Mouse (Mus musculus): ENCODE data around the gene Tm4sf20. TPM values are rescaled to one million over a fixed set of nuclear protein-coding genes. Genes with fewer than 3 reads are reported as not detected.

The Tm4sf20 gene
- polyA plus RNA-seq, 1 experiment from 2014 or later: 5.8 TPM

DNA sequence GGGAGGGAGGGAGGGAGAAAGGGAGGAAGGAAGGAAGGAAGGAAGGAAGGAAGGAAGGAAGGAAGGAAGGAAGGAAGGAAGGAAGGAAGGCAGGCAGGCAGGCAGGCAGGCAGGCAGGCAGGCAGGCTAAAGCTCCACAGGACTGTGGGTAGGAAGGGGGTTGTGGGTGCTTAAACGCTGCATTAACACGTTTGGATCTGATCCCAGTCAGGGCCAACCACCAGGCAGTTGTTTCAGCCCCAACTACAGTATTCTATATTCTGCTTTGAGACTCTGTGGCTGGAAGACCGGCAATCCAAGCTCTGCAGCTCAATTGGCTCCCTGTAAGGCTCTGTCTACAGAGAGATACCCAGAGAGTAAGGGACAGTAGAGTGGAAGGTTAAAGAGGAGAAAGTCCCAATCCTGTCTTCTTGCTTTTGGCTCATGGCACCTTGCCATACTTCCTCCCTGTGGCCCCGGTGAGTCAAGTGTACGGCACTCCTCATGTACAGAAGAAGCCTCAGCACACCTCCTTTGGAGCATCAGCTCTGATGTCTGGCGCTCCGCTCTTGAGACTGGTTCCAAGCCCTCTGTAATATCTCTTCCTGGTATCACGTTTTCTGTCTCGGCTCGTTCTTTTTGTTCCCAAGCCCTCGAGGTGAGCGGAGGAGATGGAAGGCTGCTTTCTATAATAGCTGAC, 33.0 kb upstream of the Tm4sf20 start:
- Histone ChIP-seq H3K9me3 (ENCODE audit: control insufficient read depth, low read depth, low read length) (no peaks in the 10 kb centered on the region), H3K4me1 (ENCODE audit: control insufficient read depth, insufficient read depth, low read length) (no peaks in the 10 kb centered on the region), H3K9ac (replicated peaks; ENCODE audit: low read depth, low read length) (no peak overlapping the region), H3K27ac (ENCODE audit: low read length) (no peak overlapping the region), H3K4me3 (ENCODE audit: low read depth, low read length) (no peak overlapping the region), H3K4me2 (replicated peaks; ENCODE audit: low read depth, low read length) (no peak overlapping the region), H3K27me3 (ENCODE audit: control insufficient read depth, insufficient read depth, low read length) (no peaks in the 10 kb centered on the region), H3K36me3 (ENCODE audit: control insufficient read depth, insufficient read depth, low read length) (no peaks in the 10 kb centered on the region)
- WGBS: 81% methylated on average over 12 of the region's 12 CpGs
- no peak for ATAC-seq (ENCODE audit: insufficient number of reproducible peaks, insufficient read depth, low FRiP score, low read depth)

DNA sequence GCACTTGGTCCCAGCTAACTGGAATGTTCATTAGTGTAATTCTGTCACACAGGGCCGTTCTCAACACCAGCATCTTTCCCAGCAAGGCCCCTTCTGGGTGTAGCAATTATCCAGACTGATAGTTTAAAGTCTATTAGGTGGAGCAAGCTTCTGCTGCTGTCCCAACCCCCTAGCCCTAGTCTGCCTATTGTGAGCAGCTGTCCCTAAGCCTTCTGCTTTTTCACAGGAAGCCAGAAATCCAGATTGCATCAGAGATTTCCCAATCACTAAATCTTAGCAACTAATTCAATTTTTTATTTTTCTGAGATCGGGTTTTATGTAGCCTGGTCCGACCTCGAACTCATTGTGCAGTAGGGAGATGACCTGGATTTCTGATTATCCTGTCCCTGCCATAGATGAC, 30.7 kb upstream of the Tm4sf20 start:
- Histone ChIP-seq H3K4me3 (ENCODE audit: low read depth, low read length) (no peak overlapping the region), H3K4me1 (ENCODE audit: control insufficient read depth, insufficient read depth, low read length) (no peaks in the 10 kb centered on the region), H3K9ac (replicated peaks; ENCODE audit: low read depth, low read length) (no peak overlapping the region), H3K36me3 (ENCODE audit: control insufficient read depth, insufficient read depth, low read length) (no peaks in the 10 kb centered on the region), H3K4me2 (replicated peaks; ENCODE audit: low read depth, low read length) (no peak overlapping the region), H3K27me3 (ENCODE audit: control insufficient read depth, insufficient read depth, low read length) (no peaks in the 10 kb centered on the region), H3K9me3 (ENCODE audit: control insufficient read depth, low read depth, low read length) (no peaks in the 10 kb centered on the region), H3K27ac (ENCODE audit: low read length) (no peak overlapping the region)
- 78% methylated on average over 4 of the region's 4 CpGs for WGBS
- no peak for ATAC-seq (ENCODE audit: insufficient number of reproducible peaks, insufficient read depth, low FRiP score, low read depth)

DNA sequence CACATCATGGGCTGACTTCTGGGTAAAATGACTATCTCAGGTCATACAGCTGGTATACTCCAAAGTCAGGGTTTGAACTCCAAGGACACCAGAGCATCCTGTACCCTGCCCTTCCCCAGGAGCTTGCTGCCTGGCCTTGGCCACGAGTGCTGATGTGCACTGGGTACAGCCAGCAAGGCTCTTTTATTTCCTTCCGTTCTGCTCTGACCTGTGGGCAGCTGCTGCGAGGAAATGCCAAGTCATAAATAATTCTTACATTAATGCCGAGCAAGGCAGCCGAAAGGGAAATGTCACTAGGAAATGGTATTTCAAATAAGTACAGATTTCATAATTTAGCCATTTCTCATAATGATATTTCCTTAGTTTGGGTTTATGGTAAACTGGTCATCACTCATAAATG, 30.0 kb upstream of the Tm4sf20 start:
- WGBS: 53% methylated on average over 5 of the region's 5 CpGs
- no peaks in the 10 kb centered on the region for H3K4me1 ChIP-seq (ENCODE audit: control insufficient read depth, insufficient read depth, low read length)
- ATAC-seq (ENCODE audit: insufficient number of reproducible peaks, insufficient read depth, low FRiP score, low read depth): no peak

DNA sequence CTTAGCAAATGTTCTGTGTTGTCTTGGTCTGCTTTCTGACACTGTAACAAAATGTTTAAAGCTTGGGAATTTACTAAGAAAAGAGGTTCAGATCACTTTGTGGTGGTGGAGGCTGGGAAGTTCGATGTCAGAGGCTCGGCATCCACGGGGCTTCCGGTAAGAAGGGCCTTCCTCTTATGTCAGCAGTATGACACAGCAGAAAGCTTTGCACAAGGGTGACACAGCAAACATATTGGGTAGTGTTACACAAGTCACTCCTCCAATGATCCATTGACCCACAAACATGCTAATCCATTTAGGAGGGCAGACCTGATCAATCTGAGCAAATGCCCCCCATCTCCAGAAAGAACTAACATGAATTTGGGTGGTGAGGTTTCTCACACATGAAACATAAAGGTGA, 28.8 kb upstream of the Tm4sf20 start:
- H3K9me3 ChIP-seq (ENCODE audit: control insufficient read depth, low read depth, low read length): no peaks in the 10 kb centered on the region
- no peaks in the 10 kb centered on the region for H3K36me3 ChIP-seq (ENCODE audit: control insufficient read depth, insufficient read depth, low read length)
- H3K9ac ChIP-seq (replicated peaks; ENCODE audit: low read depth, low read length): no peak overlapping the region
- no peak for ATAC-seq (ENCODE audit: insufficient number of reproducible peaks, insufficient read depth, low FRiP score, low read depth)
- no peak overlapping the region for H3K4me3 ChIP-seq (ENCODE audit: low read depth, low read length)
- no peaks in the 10 kb centered on the region for H3K4me1 ChIP-seq (ENCODE audit: control insufficient read depth, insufficient read depth, low read length)
- H3K27me3 ChIP-seq (ENCODE audit: control insufficient read depth, insufficient read depth, low read length): no peaks in the 10 kb centered on the region
- H3K4me2 ChIP-seq (replicated peaks; ENCODE audit: low read depth, low read length): no peak overlapping the region
- WGBS: 93% methylated on average over 4 of the region's 4 CpGs
- no peak overlapping the region for H3K27ac ChIP-seq (ENCODE audit: low read length)

More for the DNA sequence above, 30.0 kb upstream of the Tm4sf20 start:
- Histone ChIP-seq H3K9ac (replicated peaks; ENCODE audit: low read depth, low read length) (no peak overlapping the region), H3K36me3 (ENCODE audit: control insufficient read depth, insufficient read depth, low read length) (no peaks in the 10 kb centered on the region), H3K27ac (ENCODE audit: low read length) (no peak overlapping the region), H3K4me2 (replicated peaks; ENCODE audit: low read depth, low read length) (no peak overlapping the region), H3K4me3 (ENCODE audit: low read depth, low read length) (no peak overlapping the region), H3K9me3 (ENCODE audit: control insufficient read depth, low read depth, low read length) (no peaks in the 10 kb centered on the region), H3K27me3 (ENCODE audit: control insufficient read depth, insufficient read depth, low read length) (no peaks in the 10 kb centered on the region)

DNA sequence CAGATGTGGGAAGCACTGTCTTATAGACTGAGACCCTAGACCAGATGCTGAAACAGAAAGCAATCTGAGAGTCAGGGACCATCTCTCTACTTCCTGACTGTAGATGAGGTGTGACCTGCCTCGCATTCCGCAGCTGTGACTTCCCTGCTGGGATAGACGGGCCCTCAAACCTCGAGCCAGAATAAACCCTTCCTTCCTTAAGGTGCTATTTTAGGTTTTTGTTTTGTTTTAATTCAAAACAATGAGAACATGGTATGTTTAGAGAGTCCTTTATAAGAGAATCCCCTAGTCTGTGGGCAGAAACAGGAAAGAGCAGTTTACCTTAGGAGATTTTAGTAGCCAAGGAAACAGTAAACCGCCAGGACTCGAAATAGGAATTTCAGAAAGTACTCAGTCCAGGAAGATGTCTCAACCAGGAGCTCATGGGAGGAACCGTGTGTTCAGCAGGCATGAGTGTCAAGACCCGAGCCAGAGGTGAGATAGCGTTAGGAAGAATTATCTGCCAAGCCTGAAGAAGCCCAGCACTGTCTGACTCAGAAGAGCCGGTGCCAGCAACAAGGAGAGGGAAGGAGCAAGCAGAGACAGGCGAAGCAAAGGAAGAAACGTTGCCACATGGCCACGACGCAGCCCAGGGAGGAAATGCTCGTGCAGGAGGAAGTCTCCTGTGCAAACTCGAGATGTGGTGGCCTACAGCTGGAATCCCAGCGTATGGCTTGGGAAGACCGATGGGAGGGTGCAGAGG, 27.6 kb upstream of the Tm4sf20 start:
- no peak overlapping the region for H3K4me2 ChIP-seq (replicated peaks; ENCODE audit: low read depth, low read length)
- no peak overlapping the region for H3K27ac ChIP-seq (ENCODE audit: low read length)
- H3K9ac ChIP-seq (replicated peaks; ENCODE audit: low read depth, low read length): no peak overlapping the region
- H3K4me3 ChIP-seq (ENCODE audit: low read depth, low read length): no peak overlapping the region
- no peaks in the 10 kb centered on the region for H3K9me3 ChIP-seq (ENCODE audit: control insufficient read depth, low read depth, low read length)
- H3K4me1 ChIP-seq (ENCODE audit: control insufficient read depth, insufficient read depth, low read length): no peaks in the 10 kb centered on the region
- no peaks in the 10 kb centered on the region for H3K36me3 ChIP-seq (ENCODE audit: control insufficient read depth, insufficient read depth, low read length)
- ATAC-seq (ENCODE audit: insufficient number of reproducible peaks, insufficient read depth, low FRiP score, low read depth): no peak
- WGBS: 57% methylated on average over 18 of the region's 18 CpGs
- H3K27me3 ChIP-seq (ENCODE audit: control insufficient read depth, insufficient read depth, low read length): no peaks in the 10 kb centered on the region

DNA sequence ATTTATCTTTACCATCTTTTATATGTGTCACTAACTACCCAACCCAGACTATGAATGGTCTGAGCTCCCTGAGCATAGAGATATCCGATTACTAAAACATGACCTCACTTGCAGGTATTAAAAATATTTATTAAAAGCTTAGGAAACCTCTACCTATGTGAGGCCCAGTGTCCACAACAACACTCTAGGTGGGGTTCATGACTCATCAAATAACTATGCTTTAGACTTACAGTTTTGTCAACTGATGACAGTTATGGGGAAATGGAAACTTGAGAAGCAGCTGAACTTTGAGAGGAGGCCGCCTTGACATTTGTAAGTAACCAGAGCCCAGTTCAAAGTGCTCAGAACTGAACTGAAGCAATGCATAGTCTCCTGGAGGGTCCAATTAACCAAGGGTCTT, 26.9 kb upstream of the Tm4sf20 start:
- Histone ChIP-seq H3K27ac (ENCODE audit: low read length) (no peak overlapping the region), H3K9me3 (ENCODE audit: control insufficient read depth, low read depth, low read length) (no peaks in the 10 kb centered on the region), H3K36me3 (ENCODE audit: control insufficient read depth, insufficient read depth, low read length) (no peaks in the 10 kb centered on the region), H3K4me3 (ENCODE audit: low read depth, low read length) (no peak overlapping the region), H3K4me1 (ENCODE audit: control insufficient read depth, insufficient read depth, low read length) (no peaks in the 10 kb centered on the region), H3K27me3 (ENCODE audit: control insufficient read depth, insufficient read depth, low read length) (no peaks in the 10 kb centered on the region), H3K9ac (replicated peaks; ENCODE audit: low read depth, low read length) (no peak overlapping the region), H3K4me2 (replicated peaks; ENCODE audit: low read depth, low read length) (no peak overlapping the region)
- 70% methylated on average over 2 of the region's 2 CpGs for WGBS
- no peak for ATAC-seq (ENCODE audit: insufficient number of reproducible peaks, insufficient read depth, low FRiP score, low read depth)

DNA sequence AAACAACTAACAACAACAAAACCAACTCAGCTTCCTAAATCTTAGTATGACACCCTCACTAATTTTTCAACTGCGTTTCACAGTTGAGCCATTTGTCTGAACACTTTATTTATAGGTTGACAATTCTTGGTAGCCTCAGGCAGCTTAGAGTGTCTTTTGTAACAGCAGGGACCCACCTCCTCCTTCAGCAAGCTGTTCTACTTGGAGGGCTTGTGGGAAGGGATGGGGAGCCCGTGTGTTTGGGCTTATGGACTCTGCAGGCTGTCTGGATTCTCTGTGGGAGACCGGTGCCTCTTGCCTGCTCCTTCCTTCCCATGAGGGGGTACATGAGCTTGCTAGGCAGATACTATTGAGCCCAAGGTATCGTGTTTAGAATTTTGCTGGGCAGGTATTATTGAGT, 25.7 kb upstream of the Tm4sf20 start:
- 65% methylated on average over 4 of the region's 4 CpGs for WGBS
- Histone ChIP-seq H3K9me3 (ENCODE audit: control insufficient read depth, low read depth, low read length) (no peaks in the 10 kb centered on the region), H3K4me1 (ENCODE audit: control insufficient read depth, insufficient read depth, low read length) (no peaks in the 10 kb centered on the region), H3K4me3 (ENCODE audit: low read depth, low read length) (no peak overlapping the region), H3K9ac (replicated peaks; ENCODE audit: low read depth, low read length) (no peak overlapping the region), H3K36me3 (ENCODE audit: control insufficient read depth, insufficient read depth, low read length) (no peaks in the 10 kb centered on the region), H3K27me3 (ENCODE audit: control insufficient read depth, insufficient read depth, low read length) (no peaks in the 10 kb centered on the region), H3K27ac (ENCODE audit: low read length) (no peak overlapping the region), H3K4me2 (replicated peaks; ENCODE audit: low read depth, low read length) (no peak overlapping the region)
- no peak for ATAC-seq (ENCODE audit: insufficient number of reproducible peaks, insufficient read depth, low FRiP score, low read depth)

DNA sequence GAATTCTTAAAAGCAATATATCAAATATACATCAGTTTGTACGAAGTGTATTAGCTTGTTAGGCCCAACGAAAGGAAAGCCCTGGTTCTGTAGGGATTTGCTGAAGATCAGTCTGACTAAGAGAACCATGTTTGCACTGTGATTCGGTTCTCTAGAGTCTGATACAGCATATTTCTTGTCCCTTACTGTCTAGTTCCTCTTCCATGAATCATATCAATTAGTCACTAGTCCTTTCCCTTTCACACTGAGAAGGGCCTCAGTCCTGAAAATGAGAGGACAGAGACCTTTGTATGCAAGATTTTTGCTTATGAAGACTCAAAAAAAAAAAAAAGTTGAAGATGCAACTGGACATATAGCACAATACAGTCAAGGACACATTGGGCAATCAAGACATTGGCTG, 24.8 kb upstream of the Tm4sf20 start:
- WGBS: 79% methylated on average over 3 of the region's 3 CpGs
- H3K4me2 ChIP-seq (replicated peaks; ENCODE audit: low read depth, low read length): no peak overlapping the region
- H3K4me3 ChIP-seq (ENCODE audit: low read depth, low read length): no peak overlapping the region
- H3K9me3 ChIP-seq (ENCODE audit: control insufficient read depth, low read depth, low read length): no peaks in the 10 kb centered on the region
- H3K9ac ChIP-seq (replicated peaks; ENCODE audit: low read depth, low read length): no peak overlapping the region
- no peaks in the 10 kb centered on the region for H3K27me3 ChIP-seq (ENCODE audit: control insufficient read depth, insufficient read depth, low read length)
- no peaks in the 10 kb centered on the region for H3K36me3 ChIP-seq (ENCODE audit: control insufficient read depth, insufficient read depth, low read length)
- no peaks in the 10 kb centered on the region for H3K4me1 ChIP-seq (ENCODE audit: control insufficient read depth, insufficient read depth, low read length)
- H3K27ac ChIP-seq (ENCODE audit: low read length): no peak overlapping the region
- no peak for ATAC-seq (ENCODE audit: insufficient number of reproducible peaks, insufficient read depth, low FRiP score, low read depth)
